ENCODE assay signal across 1 mouse cellular context in the genomic region with DNA sequence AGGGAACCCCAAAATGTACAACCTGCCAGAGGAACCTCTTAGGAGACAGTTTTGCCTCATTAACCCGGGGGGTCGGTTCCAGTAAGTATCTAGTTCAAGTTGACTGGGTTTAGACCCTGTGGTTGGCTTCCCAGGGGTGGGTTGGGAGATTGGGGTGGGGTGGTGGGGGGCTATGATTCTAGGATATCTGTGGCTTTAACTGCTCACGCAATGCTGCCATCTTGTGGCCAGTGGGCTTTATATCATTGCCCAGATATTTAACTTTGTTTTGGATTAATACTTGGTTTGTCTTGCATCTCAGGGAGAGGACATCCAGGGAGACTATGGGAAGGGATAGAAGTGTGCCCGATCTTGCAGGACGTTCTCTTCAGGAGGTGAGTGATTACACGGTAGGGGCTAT.
TF ChIP-seq lines count a peak whose summit lies in the region.

No protein-coding gene starts in this region.

TF ChIP-seq in MEL, 35 proteins besides CTCF, POLR2A, EP300 and RAD21:
- TF ChIP-seq BHLHE40 (IDR thresholded peaks at IDR 0.05; ENCODE audit: borderline replicate concordance, low read depth, low read length) (no peak), USF2 (IDR thresholded peaks at IDR 0.05; ENCODE audit: borderline replicate concordance in 1 of 2, insufficient read depth in 1 of 2, low read depth in 1 of 2, low read length in 2 of 2) (no peak), MAFK (IDR thresholded peaks at IDR 0.05; ENCODE audit: borderline replicate concordance, low read depth, low read length) (no peak), SMC3 (IDR thresholded peaks at IDR 0.05; ENCODE audit: low read depth, low read length) (peak; percentile 65), JUND (IDR thresholded peaks at IDR 0.05; ENCODE audit: low read depth, low read length) (no peak), POLR2AphosphoS2 (IDR thresholded peaks at IDR 0.05; ENCODE audit: low read length) (no peak), HCFC1 (IDR thresholded peaks at IDR 0.05; ENCODE audit: low read depth, low read length) (no peak), ZNF384 (IDR thresholded peaks at IDR 0.05; ENCODE audit: low read depth, low read length) (no peak), ELF1 (IDR thresholded peaks at IDR 0.05; ENCODE audit: low read depth, low read length) (no peak), ZC3H11A (IDR thresholded peaks at IDR 0.05; ENCODE audit: low read depth, low read length) (peak; percentile 26; the same call in 1 of the 2 replicates), MAZ (IDR thresholded peaks at IDR 0.05; ENCODE audit: low read depth, low read length) (no peak), CHD2 (IDR thresholded peaks at IDR 0.05; ENCODE audit: low read length) (no peak), POLR2AphosphoS5 (IDR thresholded peaks at IDR 0.05; ENCODE audit: borderline replicate concordance, low read depth, low read length) (no peak)
